Mouse (Mus musculus) small intestine, adult 2 months (tissue): ENCODE measurements around the gene Vmn2r87.
"Not testable (repeated sequence)": the region's sequence is repeated elsewhere in the genome, so short reads cannot be mapped to it uniquely, and the experiment has no call there.

Source experiments
- CTCF ChIP-seq: fragments of 200-500 bp; IDR thresholded peaks from 2 replicates; pipeline ENCODE4 v1.5.1; 2012; ENCODE audit warnings: low read depth, mild to moderate bottlenecking, control low read depth, inconsistent platforms, low read length, moderate library complexity, mixed read lengths; ENCODE audit not compliant: insufficient replicate concordance, insufficient read length; ENCODE audit errors: extremely low read depth
- POLR2A ChIP-seq: fragments of 200-500 bp; IDR thresholded peaks from 2 replicates; pipeline ENCODE4 v1.6.1; 2012; ENCODE audit warnings: low read depth, mild to moderate bottlenecking, control low read depth, inconsistent platforms, low read length, moderate library complexity

DNA sequence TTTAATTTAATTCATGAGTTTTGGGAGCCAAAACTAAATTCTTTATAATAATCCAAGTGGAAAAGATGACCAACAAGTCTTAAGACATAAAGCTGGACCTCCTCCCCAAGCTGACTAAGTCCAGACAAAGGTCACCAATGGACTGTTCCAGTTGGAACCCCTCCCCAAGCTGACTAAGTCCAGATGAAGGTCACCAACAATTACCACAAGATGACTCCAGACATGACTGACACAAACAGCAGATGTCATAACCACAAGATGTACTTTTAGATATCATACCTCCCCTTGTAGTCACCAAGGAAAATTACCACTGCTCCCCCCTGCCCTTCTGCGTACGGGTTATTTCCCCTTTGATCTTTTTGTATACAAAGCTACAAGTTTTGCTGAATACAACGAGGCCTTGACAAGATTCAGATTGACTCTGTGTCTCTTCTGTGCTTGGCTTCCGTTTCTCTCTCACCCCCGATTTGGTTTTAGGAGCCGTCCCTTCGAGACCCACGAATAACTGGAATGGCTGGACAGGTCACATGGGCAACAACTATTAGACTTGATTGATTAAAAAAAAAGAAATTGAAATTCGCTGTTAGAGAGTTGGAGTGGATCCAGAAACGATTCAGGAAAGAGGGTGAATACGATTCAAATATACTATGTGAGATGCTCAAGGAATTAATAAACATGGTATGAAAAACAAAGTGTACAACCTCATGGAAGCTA lies 62.9 kb downstream of the Vmn2r87 start:
- TF ChIP-seq CTCF, POLR2A: not testable (repeated sequence)
